Mouse (Mus musculus) embryonic facial prominence, embryonic 10.5 days (tissue): ENCODE data around the gene Tmem260. TPM values are rescaled to one million over a fixed set of nuclear protein-coding genes. Genes with fewer than 3 reads are reported as not detected.

ENCODE experiments used
- DNase-seq: peaks from one replicate; pipeline ENCODE4 v3.0.0-alpha.2; 2017; ENCODE audit warnings: low spot score
- H3K27ac ChIP-seq: fragments of 300-500 bp; sonication (generic); replicated peaks from 2 replicates; pipeline ENCODE4 v1.5.1; 2016; ENCODE audit warnings: mild to moderate bottlenecking
- H3K27me3 ChIP-seq: fragments of 300-500 bp; sonication (generic); replicated peaks from 2 replicates; pipeline ENCODE4 v1.6.1; 2016; ENCODE audit warnings: low read depth, mild to moderate bottlenecking; ENCODE audit not compliant: poor library complexity, severe bottlenecking
- H3K36me3 ChIP-seq: fragments of 300-500 bp; sonication (generic); replicated peaks from 2 replicates; pipeline ENCODE4 v1.6.1; 2016; ENCODE audit warnings: mild to moderate bottlenecking, moderate library complexity
- H3K4me1 ChIP-seq: fragments of 300-500 bp; sonication (generic); 2 replicates; pipeline ENCODE4 v1.6.1; 2016
- H3K4me3 ChIP-seq: fragments of 300-500 bp; sonication (generic); 2 replicates; pipeline ENCODE4 v1.5.1; 2016; ENCODE audit warnings: mild to moderate bottlenecking, moderate library complexity
- H3K9me3 ChIP-seq: fragments of 300-500 bp; sonication (generic); 2 replicates; pipeline ENCODE4 v1.6.1; 2016; ENCODE audit warnings: mild to moderate bottlenecking
- WGBS: fragments of 180-500 bp; shearing (Covaris S2); methylation state at CpG from one replicate; pipeline ENCODE4 v1.1.7; 2016; 5-methylcytosine and 5-hydroxymethylcytosine counted together
- polyA plus RNA-seq: library from polyadenylated mRNA; unstranded; fragments of >200 nt; fragmentation: Nextera tagmentation; extraction: Ambion mirVana; gene quantifications from 2 replicates; pipeline ENCODE4 v1.2.1, GENCODE M21; 2016

Gene Tmem260
- polyA plus RNA-seq = 19.1 and 20.3 TPM in 2 replicates

GRCm38 (mm10) chr14:48445984-48446683 is at the start of gene Tmem260:
Gene Tmem260 (plus strand): TSS chr14:48446124.
- Histone ChIP-seq H3K4me1 (peaks cover 11% of the 10 kb centered on the region), H3K4me3 (peak within 1 kb of the TSS; percentile 97), H3K9me3 (no peaks in the 10 kb centered on the region), H3K27me3 (no peaks in the 10 kb centered on the region), H3K36me3 (no peaks in the 10 kb centered on the region), H3K27ac (peak within 1 kb of the TSS; percentile 99)
- peak; percentile 93 for DNase-seq
- under 1% methylated on average over 69 of the region's 69 CpGs for WGBS

- H3K9me3 ChIP-seq = no peaks in the 10 kb centered on the region
- H3K36me3 ChIP-seq = no peaks in the 10 kb centered on the region
- H3K4me1 ChIP-seq = no peaks in the 10 kb centered on the region
- 91% methylated on average over 13 of the region's 13 CpGs for WGBS
- H3K4me3 ChIP-seq = no peak overlapping the region
- H3K27ac ChIP-seq = no peak overlapping the region
- H3K27me3 ChIP-seq = no peaks in the 10 kb centered on the region
- DNase-seq = no peak
These were observed 39.8 kb upstream of the Tmem260 start for GRCm38 (mm10) chr14:48406086-48406485.

GRCm38 (mm10) chr14:48417064-48417463 is 28.9 kb upstream of the Tmem260 start:
- no peaks in the 10 kb centered on the region for H3K9me3 ChIP-seq
- WGBS = 78% methylated on average over 3 of the region's 3 CpGs
- no peak overlapping the region for H3K27ac ChIP-seq
- no peak for DNase-seq
- H3K4me3 ChIP-seq = no peak overlapping the region
- H3K4me1 ChIP-seq = peaks cover 8% of the 10 kb centered on the region
- peaks cover 24% of the 10 kb centered on the region for H3K27me3 ChIP-seq
- H3K36me3 ChIP-seq = no peaks in the 10 kb centered on the region

- Histone ChIP-seq H3K4me3 (no peak overlapping the region), H3K27me3 (peaks cover 34% of the 10 kb centered on the region), H3K4me1 (peaks cover 13% of the 10 kb centered on the region), H3K36me3 (no peaks in the 10 kb centered on the region), H3K27ac (no peak overlapping the region), H3K9me3 (no peaks in the 10 kb centered on the region)
- 59% methylated on average over 3 of the region's 3 CpGs for WGBS
- no peak for DNase-seq
These were observed 27.7 kb upstream of the Tmem260 start for GRCm38 (mm10) chr14:48418264-48418663.

- H3K9me3 ChIP-seq = no peaks in the 10 kb centered on the region
- peaks cover 36% of the 10 kb centered on the region for H3K27me3 ChIP-seq
- H3K36me3 ChIP-seq = no peaks in the 10 kb centered on the region
- DNase-seq = no peak
- no peak overlapping the region for H3K4me3 ChIP-seq
- no peak overlapping the region for H3K27ac ChIP-seq
- WGBS = 63% methylated on average over 5 of the region's 5 CpGs
- H3K4me1 ChIP-seq = peaks cover 13% of the 10 kb centered on the region
These were observed 27.3 kb upstream of the Tmem260 start for GRCm38 (mm10) chr14:48418672-48419071.

GRCm38 (mm10) chr14:48421476-48421875 is 24.4 kb upstream of the Tmem260 start:
- Histone ChIP-seq H3K4me1 (peaks cover 13% of the 10 kb centered on the region), H3K4me3 (0 out of 2 replicates have a peak overlapping the region, but pooled peaks have one; percentile 9), H3K36me3 (no peaks in the 10 kb centered on the region), H3K9me3 (no peaks in the 10 kb centered on the region), H3K27me3 (peaks cover 34% of the 10 kb centered on the region), H3K27ac (no peak overlapping the region)
- 25% methylated on average over 6 of the region's 6 CpGs for WGBS
- no peak for DNase-seq

- no peaks in the 10 kb centered on the region for H3K9me3 ChIP-seq
- H3K4me1 ChIP-seq = peaks cover 13% of the 10 kb centered on the region
- peaks cover 33% of the 10 kb centered on the region for H3K27me3 ChIP-seq
- H3K27ac ChIP-seq = no peak overlapping the region; the same call in 1 of the 2 replicates
- H3K4me3 ChIP-seq = 0 out of 2 replicates have a peak overlapping the region, but pooled peaks have one; percentile 9
- DNase-seq = peak; percentile 12
- no peaks in the 10 kb centered on the region for H3K36me3 ChIP-seq
- 17% methylated on average over 6 of the region's 6 CpGs for WGBS
These were observed 23.9 kb upstream of the Tmem260 start for GRCm38 (mm10) chr14:48421996-48422395.

GRCm38 (mm10) chr14:48422436-48422835 is 23.5 kb upstream of the Tmem260 start:
- no peaks in the 10 kb centered on the region for H3K9me3 ChIP-seq

GRCm38 (mm10) chr14:48422901-48423300 is 23.0 kb upstream of the Tmem260 start:
- no peaks in the 10 kb centered on the region for H3K9me3 ChIP-seq
- H3K27me3 ChIP-seq = peaks cover 25% of the 10 kb centered on the region
- 51% methylated on average over 7 of the region's 7 CpGs for WGBS
- H3K4me1 ChIP-seq = peaks cover 13% of the 10 kb centered on the region
- DNase-seq = no peak
- H3K4me3 ChIP-seq = no peak overlapping the region
- no peaks in the 10 kb centered on the region for H3K36me3 ChIP-seq
- no peak overlapping the region for H3K27ac ChIP-seq

More at GRCm38 (mm10) chr14:48422436-48422835, 23.5 kb upstream of the Tmem260 start:
- Histone ChIP-seq H3K27me3 (peaks cover 29% of the 10 kb centered on the region), H3K27ac (no peak overlapping the region), H3K4me3 (0 out of 2 replicates have a peak overlapping the region, but pooled peaks have one; percentile 9), H3K36me3 (no peaks in the 10 kb centered on the region), H3K4me1 (peaks cover 13% of the 10 kb centered on the region)
- 54% methylated on average over 4 of the region's 4 CpGs for WGBS
- no peak for DNase-seq

- no peaks in the 10 kb centered on the region for H3K27me3 ChIP-seq
- no peak overlapping the region for H3K4me3 ChIP-seq
- no peak overlapping the region for H3K27ac ChIP-seq
- H3K36me3 ChIP-seq = no peaks in the 10 kb centered on the region
- DNase-seq = no peak
- no peaks in the 10 kb centered on the region for H3K9me3 ChIP-seq
- 94% methylated on average over 2 of the region's 2 CpGs for WGBS
- H3K4me1 ChIP-seq = peaks cover 9% of the 10 kb centered on the region
These were observed 13.9 kb upstream of the Tmem260 start for GRCm38 (mm10) chr14:48431978-48432377.

GRCm38 (mm10) chr14:48443796-48444195 is 2.1 kb upstream of the Tmem260 start:
- H3K9me3 ChIP-seq = no peaks in the 10 kb centered on the region
- no peak overlapping the region for H3K4me3 ChIP-seq
- whole genome bisulfite sequencing = 49% methylated on average over 3 of the region's 3 CpGs
- H3K27ac ChIP-seq = no peak overlapping the region
- H3K4me1 ChIP-seq = peaks cover 11% of the 10 kb centered on the region
- DNase-seq = no peak
- no peaks in the 10 kb centered on the region for H3K27me3 ChIP-seq
- no peaks in the 10 kb centered on the region for H3K36me3 ChIP-seq

- Histone ChIP-seq H3K27ac (no peak overlapping the region), H3K36me3 (0 out of 2 replicates have a peak, but pooled peaks cover 9% of the 10 kb centered on the region), H3K9me3 (no peaks in the 10 kb centered on the region), H3K4me1 (peaks cover 17% of the 10 kb centered on the region), H3K27me3 (no peaks in the 10 kb centered on the region), H3K4me3 (no peak overlapping the region)
- no peak for DNase-seq
- 74% methylated on average over 18 of the region's 18 CpGs for WGBS
These were observed 6.1 kb downstream of the Tmem260 start for GRCm38 (mm10) chr14:48451966-48452407.

GRCm38 (mm10) chr14:48453411-48453810 is 7.5 kb downstream of the Tmem260 start:
- H3K4me3 ChIP-seq = no peak overlapping the region
- no peaks in the 10 kb centered on the region for H3K9me3 ChIP-seq
- no peaks in the 10 kb centered on the region for H3K27me3 ChIP-seq
- H3K4me1 ChIP-seq = peaks cover 10% of the 10 kb centered on the region
- peaks cover 10% of the 10 kb centered on the region; the same call in 1 of the 2 replicates for H3K36me3 ChIP-seq
- DNase-seq = no peak
- WGBS = 74% methylated on average over 5 of the region's 5 CpGs
- no peak overlapping the region for H3K27ac ChIP-seq
